Mouse (Mus musculus) adrenal gland, adult 2 months (tissue): ENCODE data around the gene Alk. TPM values are rescaled to one million over a fixed set of nuclear protein-coding genes. Genes with fewer than 3 reads are reported as not detected.
A peak's percentile ranks its signal among the peaks of the same experiment; 100 is the strongest.

Experiments used
- DNase-seq: peaks from one replicate; pipeline ENCODE4 v3.0.0; 2021
- polyA plus RNA-seq: library from polyadenylated mRNA; depleted of rRNA; stranded (reverse); fragments of >200 nt; gene quantifications from 2 replicates; pipeline ENCODE4 v1.2.3, GENCODE M21; 2012
- total RNA-seq, 2 experiments: library from RNA; stranded (reverse); gene quantifications; 2 replicates each; pipeline ENCODE4 v1.2.3; 2021

Alk gene
- total and polyA plus RNA-seq, 3 experiments, result 0.01 to 0.07 (median 0.06) TPM

- no peak for DNase-seq
Measured at GRCm38 (mm10) chr17:71973704-71974103, 630.7 kb downstream of the Alk start.

GRCm38 (mm10) chr17:71967356-71967755, 637.1 kb downstream of the Alk start:
- DNase-seq, result no peak

- DNase-seq, result peak; percentile 26
Measured at GRCm38 (mm10) chr17:71965733-71966606, 638.5 kb downstream of the Alk start.

GRCm38 (mm10) chr17:71964610-71965009, 639.8 kb downstream of the Alk start:
- DNase-seq, result no peak

- DNase-seq, result no peak
Measured at GRCm38 (mm10) chr17:71962746-71963145, 641.7 kb downstream of the Alk start.

- no peak for DNase-seq
Measured at GRCm38 (mm10) chr17:71955011-71955410, 649.4 kb downstream of the Alk start.

GRCm38 (mm10) chr17:71954217-71954844, 650.1 kb downstream of the Alk start:
- no peak for DNase-seq

- no peak for DNase-seq
Measured at GRCm38 (mm10) chr17:71950968-71951367, 653.5 kb downstream of the Alk start.

- DNase-seq, result no peak
Measured at GRCm38 (mm10) chr17:71948687-71949086, 655.7 kb downstream of the Alk start.

- no peak for DNase-seq
Measured at GRCm38 (mm10) chr17:71947452-71947851, 657.0 kb downstream of the Alk start.

GRCm38 (mm10) chr17:71944020-71944419, 660.4 kb downstream of the Alk start:
- DNase-seq, result no peak

GRCm38 (mm10) chr17:71942052-71942451, 662.4 kb downstream of the Alk start:
- DNase-seq, result no peak

- DNase-seq, result no peak
Measured at GRCm38 (mm10) chr17:71941436-71941835, 663.0 kb downstream of the Alk start.

- no peak for DNase-seq
Measured at GRCm38 (mm10) chr17:71936681-71937080, 667.7 kb downstream of the Alk start.

- DNase-seq, result no peak
Measured at GRCm38 (mm10) chr17:71935837-71936236, 668.6 kb downstream of the Alk start.

GRCm38 (mm10) chr17:71935336-71935735, 669.1 kb downstream of the Alk start:
- DNase-seq, result no peak

- no peak for DNase-seq
Measured at GRCm38 (mm10) chr17:71914941-71915340, 689.5 kb downstream of the Alk start.

GRCm38 (mm10) chr17:71914541-71914940, 689.9 kb downstream of the Alk start:
- no peak for DNase-seq

- DNase-seq, result no peak
Measured at GRCm38 (mm10) chr17:71913188-71913587, 691.2 kb downstream of the Alk start.

- peak; percentile 19 for DNase-seq
Measured at GRCm38 (mm10) chr17:71909107-71909506, 695.3 kb downstream of the Alk start.

GRCm38 (mm10) chr17:71881369-71881768, 723.1 kb downstream of the Alk start:
- no peak for DNase-seq

- no peak for DNase-seq
Measured at GRCm38 (mm10) chr17:71875492-71875891, 728.9 kb downstream of the Alk start.

- no peak for DNase-seq
Measured at GRCm38 (mm10) chr17:71874795-71875194, 729.6 kb downstream of the Alk start.
